Mouse (Mus musculus) kidney, postnatal 0 days (tissue): ENCODE data around the gene Ccdc170. TPM values are rescaled to one million over a fixed set of nuclear protein-coding genes. Genes with fewer than 3 reads are reported as not detected.

Source experiments
- ATAC-seq: fragments of 200-750 bp; cut with Nextera tagmentation; replicated peaks from 2 replicates; pipeline ENCODE4 v1.8.0; 2017; ENCODE audit warnings: low read depth, moderate number of reproducible peaks, moderate TSS enrichment, moderate library complexity; ENCODE audit not compliant: low FRiP score
- DNase-seq: peaks from one replicate; pipeline ENCODE4 v3.0.0-alpha.2; 2016; ENCODE audit warnings: low spot score
- H3K27ac ChIP-seq: fragments of 300-500 bp; sonication (generic); 2 replicates; pipeline ENCODE4 v1.5.1; 2014; ENCODE audit warnings: mild to moderate bottlenecking
- H3K27me3 ChIP-seq: fragments of 300-500 bp; sonication (generic); 2 replicates; pipeline ENCODE4 v1.6.1; 2014; ENCODE audit warnings: low read length, mixed read lengths; ENCODE audit not compliant: insufficient read depth
- H3K36me3 ChIP-seq: fragments of 300-500 bp; sonication (generic); 2 replicates; pipeline ENCODE4 v1.6.1; 2014; ENCODE audit warnings: low read length, mixed read lengths; ENCODE audit not compliant: insufficient read depth
- H3K4me1 ChIP-seq: fragments of 300-500 bp; sonication (generic); replicated peaks from 2 replicates; pipeline ENCODE4 v1.6.1; 2014; ENCODE audit warnings: antibody characterized with exemption, low read length, mixed read lengths; ENCODE audit not compliant: insufficient read depth
- H3K4me2 ChIP-seq: fragments of 300-500 bp; sonication (generic); 2 replicates; pipeline ENCODE4 v1.6.1; 2014; ENCODE audit warnings: mild to moderate bottlenecking, low read length, moderate library complexity, mixed read lengths
- H3K4me3 ChIP-seq: fragments of 300-500 bp; sonication (generic); replicated peaks from 2 replicates; pipeline ENCODE4 v1.5.1; 2014; ENCODE audit warnings: low read depth, low read length
- H3K9ac ChIP-seq: fragments of 300-500 bp; sonication (generic); 2 replicates; pipeline ENCODE4 v1.6.1; 2014; ENCODE audit warnings: low read depth, low read length
- H3K9me3 ChIP-seq: fragments of 300-500 bp; sonication (generic); replicated peaks from 2 replicates; pipeline ENCODE4 v1.6.1; 2016; ENCODE audit warnings: low read length, inconsistent platforms, mixed read lengths
- CTCF ChIP-seq: IDR thresholded peaks from 2 replicates; pipeline ENCODE4 v1.5.1; 2016; ENCODE audit warnings: antibody characterized with exemption, low read depth, mild to moderate bottlenecking, moderate library complexity
- WGBS: fragments of 180-500 bp; shearing (Covaris S2); extraction: QIAGEN DNeasy Blood & Tissue Kit; methylation state at CpG from one replicate; pipeline ENCODE4 v1.1.7; 2014; 5-methylcytosine and 5-hydroxymethylcytosine counted together
- polyA plus RNA-seq: library from polyadenylated mRNA; unstranded; fragments of >200 nt; fragmentation: Nextera tagmentation; extraction: Ambion mirVana; gene quantifications from 2 replicates; pipeline ENCODE4 v1.2.1, GENCODE M21; 2015

Ccdc170 gene
- polyA plus RNA-seq, 1 experiment from 2014 or later: 1.0 TPM

- WGBS: 36% methylated on average over 7 of the region's 7 CpGs
These were observed 45.7 kb downstream of the Ccdc170 start for GRCm38 (mm10) chr10:4528043-4528442.

GRCm38 (mm10) chr10:4530638-4531235 is 48.4 kb downstream of the Ccdc170 start:
- H3K4me1 ChIP-seq: peaks cover 5% of the 10 kb centered on the region; the same call in 1 of the 2 replicates
- 53% methylated on average over 9 of the region's 9 CpGs for WGBS
- H3K4me2 ChIP-seq: no peak overlapping the region
- H3K36me3 ChIP-seq: no peaks in the 10 kb centered on the region
- H3K4me3 ChIP-seq: no peak overlapping the region
- no peaks in the 10 kb centered on the region for H3K9me3 ChIP-seq
- H3K27me3 ChIP-seq: no peaks in the 10 kb centered on the region
- DNase-seq: peak; percentile 34
- H3K27ac ChIP-seq: peak overlapping the region; percentile 69
- no peak for TF ChIP-seq CTCF
- peak; percentile 85 for ATAC-seq
- H3K9ac ChIP-seq: no peak overlapping the region

More at GRCm38 (mm10) chr10:4528043-4528442, 45.7 kb downstream of the Ccdc170 start:
- no peak overlapping the region for H3K4me3 ChIP-seq
- DNase-seq (no peak), ATAC-seq (no peak)
- H3K4me1 ChIP-seq: peaks cover 5% of the 10 kb centered on the region; the same call in 1 of the 2 replicates
- H3K27ac ChIP-seq: no peak overlapping the region
- H3K27me3 ChIP-seq: no peaks in the 10 kb centered on the region
- H3K9ac ChIP-seq: no peak overlapping the region
- H3K9me3 ChIP-seq: no peaks in the 10 kb centered on the region
- H3K36me3 ChIP-seq: no peaks in the 10 kb centered on the region
- no peak for TF ChIP-seq CTCF
- no peak overlapping the region for H3K4me2 ChIP-seq

- no peaks in the 10 kb centered on the region for H3K9me3 ChIP-seq
- no peak overlapping the region for H3K4me3 ChIP-seq
- H3K27ac ChIP-seq: peak overlapping the region; percentile 32; the same call in 1 of the 2 replicates
- peak; percentile 22 for DNase-seq
- H3K4me2 ChIP-seq: no peak overlapping the region
- peak; percentile 83 for ATAC-seq
- no peak for TF ChIP-seq CTCF
- WGBS: 55% methylated on average over 6 of the region's 6 CpGs
- no peaks in the 10 kb centered on the region for H3K27me3 ChIP-seq
- H3K9ac ChIP-seq: no peak overlapping the region
- no peaks in the 10 kb centered on the region for H3K36me3 ChIP-seq
- peaks cover 5% of the 10 kb centered on the region; the same call in 1 of the 2 replicates for H3K4me1 ChIP-seq
These were observed 49.6 kb downstream of the Ccdc170 start for GRCm38 (mm10) chr10:4531933-4532332.

- Histone ChIP-seq H3K4me1 (peaks cover 5% of the 10 kb centered on the region; the same call in 1 of the 2 replicates), H3K4me3 (no peak overlapping the region), H3K27me3 (no peaks in the 10 kb centered on the region), H3K4me2 (no peak overlapping the region), H3K27ac (peak overlapping the region; percentile 32), H3K9ac (no peak overlapping the region), H3K36me3 (no peaks in the 10 kb centered on the region), H3K9me3 (no peaks in the 10 kb centered on the region)
- WGBS: 66% methylated on average over 6 of the region's 6 CpGs
- no peak for TF ChIP-seq CTCF
- ATAC-seq: no peak
- DNase-seq: no peak
These were observed 50.4 kb downstream of the Ccdc170 start for GRCm38 (mm10) chr10:4532731-4533130.

- no peak overlapping the region for H3K4me2 ChIP-seq
- DNase-seq: peak; percentile 14
- H3K27ac ChIP-seq: no peak overlapping the region
These were observed 51.6 kb downstream of the Ccdc170 start for GRCm38 (mm10) chr10:4533873-4534272.

GRCm38 (mm10) chr10:4545550-4545949 is 63.2 kb downstream of the Ccdc170 start:
- H3K4me3 ChIP-seq: no peak overlapping the region
- H3K9ac ChIP-seq: no peak overlapping the region
- TF ChIP-seq CTCF: peak; percentile 43; the same call in 1 of the 2 replicates
- H3K9me3 ChIP-seq: 0 out of 2 replicates have a peak, but pooled peaks cover 5% of the 10 kb centered on the region
- H3K4me2 ChIP-seq: no peak overlapping the region
- DNase-seq (no peak), ATAC-seq (no peak)
- H3K27me3 ChIP-seq: no peaks in the 10 kb centered on the region
- no peak overlapping the region for H3K27ac ChIP-seq
- no peaks in the 10 kb centered on the region for H3K4me1 ChIP-seq
- WGBS: 93% methylated on average over 2 of the region's 2 CpGs
- no peaks in the 10 kb centered on the region for H3K36me3 ChIP-seq

More at GRCm38 (mm10) chr10:4533873-4534272, 51.6 kb downstream of the Ccdc170 start:
- WGBS: 70% methylated on average over 11 of the region's 11 CpGs
- H3K9ac ChIP-seq: no peak overlapping the region
- H3K36me3 ChIP-seq: no peaks in the 10 kb centered on the region
- TF ChIP-seq CTCF: no peak
- peaks cover 5% of the 10 kb centered on the region; the same call in 1 of the 2 replicates for H3K4me1 ChIP-seq
- no peak for ATAC-seq
- H3K4me3 ChIP-seq: no peak overlapping the region
- H3K27me3 ChIP-seq: no peaks in the 10 kb centered on the region
- H3K9me3 ChIP-seq: no peaks in the 10 kb centered on the region
